Mouse (Mus musculus) c-Kit-positive CD71-positive TER-119-negative erythroid progenitor cells, embryonic 14.5 days (primary cell): ENCODE measurements around the gene Qsox2.

ENCODE experiments used
- DNase-seq: peaks from one replicate; pipeline ENCODE4 v3.0.0-alpha.2; 2013; ENCODE audit warnings: low read depth

The Qsox2 gene

DNA sequence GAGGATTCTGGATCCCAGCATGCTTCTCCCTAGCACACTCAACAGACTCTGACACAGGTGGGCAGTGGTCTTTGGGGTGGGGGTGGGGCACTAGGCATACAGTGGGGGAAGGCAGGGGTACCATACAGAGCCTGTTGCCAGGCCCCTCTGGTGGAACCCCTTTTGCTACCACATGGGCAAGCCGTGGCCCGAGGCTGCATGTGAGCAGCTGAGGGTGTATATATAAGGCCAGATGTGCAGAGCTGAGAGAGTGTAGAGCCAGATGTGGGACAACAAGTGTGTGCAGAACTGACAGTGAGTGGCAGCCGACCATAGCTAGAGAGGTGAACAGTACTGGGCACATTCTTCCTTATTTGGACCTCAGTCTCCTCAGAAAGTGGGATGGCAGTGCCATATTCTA is 70.4 kb downstream of the Qsox2 start:
- no peak for DNase-seq
